Mouse (Mus musculus): ENCODE measurements at regions not wholly inside any gene's neighbourhood (a gene's known extent, or its start where the extent isn't known, plus 50 kb on each side); places are given as distances from the start of the nearest gene placed in this dataset.
"Not testable (repeated sequence)": the region's sequence is repeated elsewhere in the genome, so short reads cannot be mapped to it uniquely, and the experiment has no call there.

GRCm38 (mm10) chr16:58178744-58179401 is 229.4 kb upstream of the Dcbld2 start:
- no peak overlapping the region for H3K4me3 ChIP-seq (replicated peaks; ENCODE audit: insufficient read depth, low read depth, low read length)
- WGBS, result 69% methylated on average over 5 of the region's 5 CpGs
- no peak for TF ChIP-seq CTCF (IDR thresholded peaks at IDR 0.05; ENCODE audit: borderline replicate concordance, insufficient read depth, low read depth, low read length)
- TF ChIP-seq POLR2A (IDR thresholded peaks at IDR 0.05; ENCODE audit: borderline replicate concordance, insufficient read depth, low read length), result no peak
- H3K27ac ChIP-seq (ENCODE audit: insufficient read depth, low read length), result no peak overlapping the region
- DNase-seq, result no peak
- no peaks in the 10 kb centered on the region for H3K4me1 ChIP-seq (ENCODE audit: control insufficient read depth, insufficient read depth, low read length)
- no peaks in the 10 kb centered on the region for H3K27me3 ChIP-seq (ENCODE audit: control insufficient read depth, insufficient read depth, low read length)

- not testable (repeated sequence) for H3K27me3 ChIP-seq (ENCODE audit: control insufficient read depth, insufficient read depth, low read length); H3K27ac ChIP-seq (ENCODE audit: insufficient read depth, low read length); H3K4me1 ChIP-seq (ENCODE audit: control insufficient read depth, insufficient read depth, low read length); DNase-seq; H3K4me3 ChIP-seq (replicated peaks; ENCODE audit: insufficient read depth, low read depth, low read length)
Measured at GRCm38 (mm10) chr16:58179981-58180380, 228.3 kb upstream of the Dcbld2 start.

- no peak overlapping the region for H3K4me3 ChIP-seq (replicated peaks; ENCODE audit: insufficient read depth, low read depth, low read length)
- no peak overlapping the region for H3K27ac ChIP-seq (ENCODE audit: insufficient read depth, low read length)
- H3K27me3 ChIP-seq (ENCODE audit: control insufficient read depth, insufficient read depth, low read length), result no peaks in the 10 kb centered on the region
- TF ChIP-seq POLR2A (IDR thresholded peaks at IDR 0.05; ENCODE audit: borderline replicate concordance, insufficient read depth, low read length) (no peak), CTCF (IDR thresholded peaks at IDR 0.05; ENCODE audit: borderline replicate concordance, insufficient read depth, low read depth, low read length) (no peak)
- H3K4me1 ChIP-seq (ENCODE audit: control insufficient read depth, insufficient read depth, low read length), result no peaks in the 10 kb centered on the region
- DNase-seq, result no peak
- 88% methylated on average over 5 of the region's 5 CpGs for WGBS
Measured at GRCm38 (mm10) chr16:58194619-58195497, 213.4 kb upstream of the Dcbld2 start.

GRCm38 (mm10) chr16:58211872-58212271 is 196.4 kb upstream of the Dcbld2 start:
- DNase-seq, result no peak
- Histone ChIP-seq H3K27ac (ENCODE audit: insufficient read depth, low read length) (no peak overlapping the region), H3K4me3 (replicated peaks; ENCODE audit: insufficient read depth, low read depth, low read length) (no peak overlapping the region), H3K27me3 (ENCODE audit: control insufficient read depth, insufficient read depth, low read length) (no peaks in the 10 kb centered on the region), H3K4me1 (ENCODE audit: control insufficient read depth, insufficient read depth, low read length) (no peaks in the 10 kb centered on the region)
- TF ChIP-seq POLR2A (IDR thresholded peaks at IDR 0.05; ENCODE audit: borderline replicate concordance, insufficient read depth, low read length) (no peak), CTCF (IDR thresholded peaks at IDR 0.05; ENCODE audit: borderline replicate concordance, insufficient read depth, low read depth, low read length) (no peak)
- 5% methylated on average over 2 of the region's 2 CpGs for WGBS

GRCm38 (mm10) chr16:58234686-58235085 is 173.6 kb upstream of the Dcbld2 start:
- no peak overlapping the region for H3K4me3 ChIP-seq (replicated peaks; ENCODE audit: insufficient read depth, low read depth, low read length)
- H3K27ac ChIP-seq (ENCODE audit: insufficient read depth, low read length), result no peak overlapping the region
- TF ChIP-seq POLR2A (IDR thresholded peaks at IDR 0.05; ENCODE audit: borderline replicate concordance, insufficient read depth, low read length) (no peak), CTCF (IDR thresholded peaks at IDR 0.05; ENCODE audit: borderline replicate concordance, insufficient read depth, low read depth, low read length) (no peak)
- no peaks in the 10 kb centered on the region for H3K4me1 ChIP-seq (ENCODE audit: control insufficient read depth, insufficient read depth, low read length)
- DNase-seq, result no peak
- no peaks in the 10 kb centered on the region for H3K27me3 ChIP-seq (ENCODE audit: control insufficient read depth, insufficient read depth, low read length)

GRCm38 (mm10) chr16:58236857-58237256 is 171.4 kb upstream of the Dcbld2 start:
- DNase-seq, result no peak
- Histone ChIP-seq H3K27ac (ENCODE audit: insufficient read depth, low read length) (no peak overlapping the region), H3K27me3 (ENCODE audit: control insufficient read depth, insufficient read depth, low read length) (no peaks in the 10 kb centered on the region), H3K4me1 (ENCODE audit: control insufficient read depth, insufficient read depth, low read length) (no peaks in the 10 kb centered on the region), H3K4me3 (replicated peaks; ENCODE audit: insufficient read depth, low read depth, low read length) (no peak overlapping the region)
- WGBS, result 86% methylated on average over 1 of the region's 1 CpGs
- TF ChIP-seq CTCF (IDR thresholded peaks at IDR 0.05; ENCODE audit: borderline replicate concordance, insufficient read depth, low read depth, low read length) (no peak), POLR2A (IDR thresholded peaks at IDR 0.05; ENCODE audit: borderline replicate concordance, insufficient read depth, low read length) (no peak)

GRCm38 (mm10) chr16:58276281-58276680 is 132.0 kb upstream of the Dcbld2 start:
- Histone ChIP-seq H3K27ac (ENCODE audit: insufficient read depth, low read length) (no peak overlapping the region), H3K4me3 (replicated peaks; ENCODE audit: insufficient read depth, low read depth, low read length) (no peak overlapping the region), H3K4me1 (ENCODE audit: control insufficient read depth, insufficient read depth, low read length) (no peaks in the 10 kb centered on the region), H3K27me3 (ENCODE audit: control insufficient read depth, insufficient read depth, low read length) (no peaks in the 10 kb centered on the region)
- TF ChIP-seq CTCF (IDR thresholded peaks at IDR 0.05; ENCODE audit: borderline replicate concordance, insufficient read depth, low read depth, low read length) (no peak), POLR2A (IDR thresholded peaks at IDR 0.05; ENCODE audit: borderline replicate concordance, insufficient read depth, low read length) (no peak)
- DNase-seq, result no peak
- 87% methylated on average over 3 of the region's 3 CpGs for WGBS

- 15% methylated on average over 3 of the region's 3 CpGs for WGBS
- Histone ChIP-seq H3K27ac (ENCODE audit: insufficient read depth, low read length) (no peak overlapping the region), H3K4me1 (ENCODE audit: control insufficient read depth, insufficient read depth, low read length) (no peaks in the 10 kb centered on the region), H3K4me3 (replicated peaks; ENCODE audit: insufficient read depth, low read depth, low read length) (no peak overlapping the region), H3K27me3 (ENCODE audit: control insufficient read depth, insufficient read depth, low read length) (no peaks in the 10 kb centered on the region)
- no peak for DNase-seq
- no peak for TF ChIP-seq POLR2A (IDR thresholded peaks at IDR 0.05; ENCODE audit: borderline replicate concordance, insufficient read depth, low read length)
- TF ChIP-seq CTCF (IDR thresholded peaks at IDR 0.05; ENCODE audit: borderline replicate concordance, insufficient read depth, low read depth, low read length), result no peak
Measured at GRCm38 (mm10) chr16:58281474-58281873, 126.8 kb upstream of the Dcbld2 start.
